Mouse (Mus musculus) adrenal gland, postnatal 14 days (tissue): ENCODE results near the gene Osbp2. TPM values are rescaled to one million over a fixed set of nuclear protein-coding genes. Genes with fewer than 3 reads are reported as not detected.
"Not testable (repeated sequence)": the region's sequence is repeated elsewhere in the genome, so short reads cannot be mapped to it uniquely, and the experiment has no call there.

Experiments used
- DNase-seq: peaks from one replicate; pipeline ENCODE4 v3.0.0; 2021; ENCODE audit warnings: mixed read lengths
- long read RNA-seq, 2 experiments: library from polyadenylated mRNA; stranded (forward); transcript quantifications; one replicate each; pipeline ENCODE4 v2.0.0; 2021
- total RNA-seq: library from RNA; stranded (reverse); gene quantifications from 2 replicates; pipeline ENCODE4 v1.2.3, GENCODE M21; 2021

Osbp2 gene
- 1.9 and 2.1 TPM in 2 replicates for total RNA-seq
- long read RNA-seq, experiment 1, partial matches to known transcripts, result 1 of 1 reads
- long read RNA-seq, experiment 1, other reads (novel, unspliced or antisense), result 0 of 1 reads
- long read RNA-seq, experiment 2, full-length matches to known transcripts, result 2 of 4 reads
- long read RNA-seq, experiment 2, partial matches to known transcripts, result 0 of 4 reads
- long read RNA-seq, experiment 2, other reads (novel, unspliced or antisense), result 2 of 4 reads

DNA sequence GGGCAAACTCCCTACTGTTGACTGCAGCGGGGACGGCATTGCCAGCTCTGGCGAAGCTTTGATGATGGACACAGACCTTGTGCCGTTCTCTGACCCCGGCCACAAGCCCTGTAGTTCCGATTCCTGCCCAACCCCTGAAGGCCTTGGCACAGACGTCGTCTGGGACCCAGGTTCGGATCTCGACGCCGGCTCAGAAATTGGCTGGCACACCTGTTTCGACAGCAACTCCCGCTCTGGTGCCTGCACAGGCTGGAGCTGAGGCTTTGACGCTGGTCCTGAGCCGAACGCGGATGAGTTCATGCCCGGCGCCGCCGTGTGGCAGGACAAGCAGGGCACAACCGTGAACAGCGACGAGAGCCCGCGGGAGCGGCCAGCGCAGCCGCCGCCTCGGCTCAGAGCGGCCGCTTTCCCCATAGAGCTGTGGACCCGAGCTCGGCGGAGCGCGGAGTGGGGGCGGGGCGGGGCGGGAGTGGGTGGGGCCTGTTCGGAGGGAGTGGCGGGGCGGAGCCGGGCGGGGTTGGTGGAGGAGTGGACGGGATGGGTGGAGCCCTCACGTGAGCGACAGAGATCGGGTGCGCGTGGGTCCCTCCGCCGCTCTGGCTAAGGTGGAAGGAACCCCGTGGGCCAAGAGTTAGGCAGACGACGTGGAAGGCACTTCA is at the start of gene Osbp2:
Osbp2 (minus strand) TSS at position 450 of the 659 bp plus-strand sequence.
- peak; percentile 89 for DNase-seq

- DNase-seq, result peak; percentile 62
These were observed 49.2 kb upstream of the Osbp2 start for GRCm38 (mm10) chr11:3912875-3913271.

DNA sequence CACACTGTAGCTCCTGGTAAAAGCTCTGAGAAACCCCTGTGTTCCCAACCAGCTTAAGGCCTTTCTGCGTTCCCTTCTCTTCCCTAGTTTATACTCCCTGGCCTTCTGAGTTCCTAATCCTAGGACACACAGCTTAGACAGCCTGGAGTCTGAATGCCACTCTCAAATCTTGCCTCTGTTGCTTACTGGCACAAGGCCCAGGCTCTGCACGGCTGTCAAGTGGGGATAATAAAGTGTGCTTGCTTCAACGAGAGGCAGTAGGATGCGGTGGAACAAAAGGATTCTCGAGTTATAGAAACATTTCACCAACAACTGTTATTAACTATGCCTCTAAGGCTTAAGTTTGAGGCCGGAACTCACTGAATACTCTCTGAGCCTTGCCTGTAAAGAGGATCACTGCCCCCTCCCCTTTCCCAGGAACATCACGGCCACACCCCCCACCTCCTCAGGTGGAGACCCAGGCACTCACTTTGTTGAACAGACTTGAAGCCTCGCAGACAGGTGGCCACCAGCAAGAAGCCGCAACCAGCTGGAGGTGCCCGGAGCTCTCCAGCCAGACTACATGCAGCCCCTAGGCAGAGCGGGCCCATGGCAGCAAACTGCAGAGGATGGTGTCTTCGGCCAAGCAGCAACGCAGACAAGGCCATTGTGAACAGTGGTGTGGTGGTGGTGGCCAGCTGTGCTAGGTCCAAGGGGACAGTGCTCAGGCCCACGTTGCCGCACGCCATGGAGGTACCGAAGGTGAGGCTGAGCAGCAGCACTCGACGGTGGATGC is 48.6 kb upstream of the Osbp2 start:
- peak; percentile 52 for DNase-seq

GRCm38 (mm10) chr11:3911440-3911839 is 47.7 kb upstream of the Osbp2 start:
- DNase-seq, result not testable (repeated sequence)

- DNase-seq, result no peak
These were observed 47.0 kb upstream of the Osbp2 start for GRCm38 (mm10) chr11:3910513-3911310.

DNA sequence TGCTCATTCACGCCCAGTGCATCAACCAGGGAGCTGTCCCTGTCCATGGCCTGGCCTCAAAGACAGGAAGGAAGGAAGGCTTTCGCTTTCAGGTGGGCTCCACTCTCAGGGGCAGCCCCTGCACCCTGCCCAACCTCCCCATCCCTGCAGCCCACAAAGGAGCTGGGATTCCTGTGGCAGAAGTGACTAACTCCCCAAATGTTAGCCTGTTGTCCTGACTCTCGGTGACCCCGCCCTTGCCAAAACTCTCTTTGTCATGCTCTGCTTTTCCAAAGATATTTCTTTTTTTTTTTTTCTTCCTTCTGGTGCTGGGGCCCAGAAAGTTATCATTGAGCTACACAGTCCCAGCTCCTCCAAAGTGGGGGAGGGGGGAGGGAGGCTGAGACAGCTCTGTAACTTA is 45.5 kb upstream of the Osbp2 start:
- no peak for DNase-seq

DNA sequence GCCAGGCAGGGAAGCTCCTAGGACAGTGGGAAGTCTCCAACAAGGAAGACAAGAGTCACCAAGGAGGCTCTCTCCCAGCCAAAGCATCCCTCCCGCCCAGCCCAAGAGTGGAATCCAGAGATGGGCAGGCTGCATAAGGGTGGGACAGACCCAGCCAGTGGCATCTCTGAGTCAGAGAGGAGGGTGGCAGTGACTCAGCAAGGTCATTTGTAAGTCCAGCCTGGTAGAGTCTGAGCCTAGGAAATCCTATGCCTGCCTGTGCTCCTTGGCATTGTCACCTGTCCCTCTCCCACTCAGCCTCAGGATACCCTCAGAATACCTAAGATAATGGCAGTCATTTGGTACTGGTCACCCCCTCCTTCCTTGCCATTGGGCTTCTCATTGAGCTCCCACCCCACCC is 41.7 kb upstream of the Osbp2 start:
- DNase-seq, result peak; percentile 39

GRCm38 (mm10) chr11:3904673-3905072 is 41.0 kb upstream of the Osbp2 start:
- no peak for DNase-seq

DNA sequence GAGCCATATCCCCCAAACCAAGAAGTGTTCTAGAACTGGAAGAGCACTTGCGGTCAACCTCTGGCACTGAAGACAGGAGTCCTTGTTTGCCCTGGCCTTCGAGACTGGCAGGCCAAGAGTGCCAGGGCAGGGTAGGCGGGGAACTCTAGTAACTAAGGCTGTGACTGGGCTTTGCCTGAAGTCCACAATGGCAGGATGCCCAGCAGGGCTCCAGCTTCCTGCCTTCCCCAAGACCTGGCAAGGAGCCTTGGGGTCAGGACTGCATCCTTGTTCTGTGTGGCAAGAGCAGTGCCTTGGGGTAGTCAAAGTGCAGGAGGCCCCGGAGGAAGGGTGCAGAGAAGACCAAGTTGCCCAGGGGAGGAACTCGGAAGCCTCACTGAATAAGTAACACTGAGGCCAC is 39.3 kb upstream of the Osbp2 start:
- DNase-seq, result peak; percentile 90

- no peak for DNase-seq
These were observed 38.8 kb upstream of the Osbp2 start for GRCm38 (mm10) chr11:3902516-3902915.

DNA sequence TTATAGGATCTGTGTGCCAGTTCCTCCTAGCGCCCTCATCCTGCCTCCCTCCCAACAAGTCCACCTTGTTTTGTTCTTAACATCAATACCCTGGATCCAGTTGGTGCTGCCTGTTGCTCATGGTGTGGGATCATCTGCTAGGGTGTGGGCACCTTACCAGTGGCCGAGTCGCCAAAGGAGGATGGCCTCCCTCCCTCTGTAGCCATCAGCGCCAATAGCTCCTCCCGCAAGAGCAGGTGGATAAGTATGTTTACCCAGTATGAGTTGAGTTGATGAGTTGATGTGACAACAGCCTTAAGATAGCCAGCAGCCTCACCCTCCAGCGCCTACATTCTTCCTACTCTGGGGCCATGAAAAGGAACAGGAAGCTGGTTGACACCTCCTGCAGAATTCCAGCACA is 36.6 kb upstream of the Osbp2 start:
- no peak for DNase-seq

GRCm38 (mm10) chr11:3895933-3896332 is 32.2 kb upstream of the Osbp2 start:
- DNase-seq, result no peak

DNA sequence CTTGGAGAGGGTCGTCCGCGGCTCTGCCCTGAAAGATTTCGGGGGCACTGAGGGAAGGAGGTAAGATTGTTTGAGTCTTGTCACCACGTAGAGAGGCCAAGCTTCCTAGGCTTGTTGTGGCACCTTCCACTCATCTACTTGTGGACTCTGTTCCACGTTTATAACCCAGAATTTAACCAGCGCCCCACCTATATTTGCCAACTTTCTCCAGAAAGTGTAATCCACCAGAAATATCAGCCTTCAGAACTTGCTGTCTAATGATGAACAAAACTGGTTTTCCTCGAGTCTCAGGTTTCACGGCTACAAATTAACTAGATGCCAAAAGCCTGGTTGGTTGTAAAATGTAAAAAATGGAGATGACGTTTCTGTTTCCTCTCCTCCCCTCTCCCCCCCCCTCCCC is 31.8 kb upstream of the Osbp2 start:
- no peak for DNase-seq

DNA sequence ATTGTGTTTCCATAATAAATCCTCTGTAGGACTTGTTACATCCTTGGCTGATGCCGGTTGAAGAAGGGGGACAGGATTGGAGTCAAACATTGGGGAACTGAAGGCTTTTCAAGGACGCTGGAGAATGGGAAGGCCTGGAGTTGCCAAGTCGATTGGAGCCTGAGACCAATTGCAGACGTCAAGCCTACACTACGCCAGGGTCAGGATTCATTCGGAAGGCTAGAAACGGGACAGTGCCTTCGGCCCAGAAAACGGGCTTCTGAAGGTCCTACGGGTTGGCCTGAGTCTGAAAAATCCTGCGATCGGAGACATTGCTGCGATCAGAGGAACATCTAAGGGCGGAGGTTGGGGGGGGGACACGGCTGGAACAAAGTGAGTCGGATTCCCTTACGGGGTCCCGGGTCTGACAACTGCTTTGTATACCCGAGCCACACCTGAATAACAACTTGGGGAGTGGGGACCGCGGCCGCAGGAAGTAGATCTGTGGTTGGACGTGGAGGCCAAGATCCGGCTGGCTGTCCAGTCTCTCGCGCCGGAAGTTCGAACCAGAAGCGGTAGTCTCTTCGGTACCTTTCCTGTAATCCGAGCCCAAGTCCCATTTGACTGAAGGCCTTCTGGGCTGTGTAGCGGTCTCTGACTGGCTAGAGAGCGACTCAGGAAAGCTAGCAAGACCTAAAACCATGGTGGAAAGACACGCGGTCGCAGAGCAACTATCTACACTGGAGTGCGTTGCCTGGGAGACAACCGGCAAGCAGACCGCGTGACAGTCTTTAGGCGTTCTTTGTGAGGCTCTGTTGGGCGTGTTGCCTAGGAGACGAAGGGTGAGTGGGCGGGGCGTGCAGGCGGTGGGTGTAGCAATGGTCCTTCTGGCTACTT is 30.9 kb upstream of the Osbp2 start, which contains the start of the genes 4921536K21Rik and Dusp18:
4921536K21Rik (minus strand) TSS at position 693 of the 876 bp plus-strand sequence.
Dusp18 (plus strand) TSS at position 835 of the 876 bp plus-strand sequence.
- DNase-seq, result peak; percentile 95

- no peak for DNase-seq
These were observed 30.3 kb upstream of the Osbp2 start for GRCm38 (mm10) chr11:3893970-3894369.

- no peak for DNase-seq
These were observed 23.6 kb upstream of the Osbp2 start for GRCm38 (mm10) chr11:3887331-3887730.

DNA sequence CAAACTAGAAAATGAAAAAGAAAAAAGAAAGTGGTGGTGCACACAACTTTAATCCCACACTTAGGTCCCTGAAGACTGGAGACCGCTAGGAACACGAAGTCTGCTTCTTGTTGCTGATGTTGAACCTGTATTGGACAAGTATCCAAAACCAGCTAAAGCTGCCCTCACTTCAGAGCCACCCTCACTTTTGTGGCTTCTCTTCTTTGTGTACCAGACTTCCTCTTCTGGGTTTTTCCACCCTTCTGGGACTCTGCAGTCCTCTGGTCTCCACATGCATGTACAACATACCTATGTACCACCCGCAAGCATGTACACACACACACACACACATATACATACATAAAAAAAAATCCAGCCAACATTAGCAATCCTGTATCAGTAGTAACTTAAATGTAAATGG is 20.0 kb upstream of the Osbp2 start:
- DNase-seq, result no peak

DNA sequence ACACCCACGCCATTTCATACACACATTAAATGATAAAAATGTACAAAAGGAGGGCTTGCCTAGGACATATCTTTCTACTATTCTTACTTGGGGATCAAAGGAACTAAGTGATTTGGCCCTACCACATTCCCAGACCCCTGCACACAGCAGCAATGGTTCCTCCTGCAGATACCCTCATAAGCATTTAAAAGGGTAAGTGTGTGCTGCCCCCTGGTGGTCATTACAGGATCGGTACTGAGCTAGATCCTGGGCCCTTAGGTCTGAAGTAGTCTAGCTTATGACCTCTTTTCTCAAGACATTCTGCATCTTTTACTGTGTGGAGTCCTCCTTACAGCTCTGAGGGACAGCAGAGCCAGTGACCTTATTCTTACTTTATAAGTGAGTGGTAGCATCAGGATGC is 16.1 kb upstream of the Osbp2 start:
- peak; percentile 83 for DNase-seq

GRCm38 (mm10) chr11:3878660-3879059 is 15.0 kb upstream of the Osbp2 start:
- no peak for DNase-seq

GRCm38 (mm10) chr11:3876419-3876818 is 12.7 kb upstream of the Osbp2 start:
- DNase-seq, result no peak

DNA sequence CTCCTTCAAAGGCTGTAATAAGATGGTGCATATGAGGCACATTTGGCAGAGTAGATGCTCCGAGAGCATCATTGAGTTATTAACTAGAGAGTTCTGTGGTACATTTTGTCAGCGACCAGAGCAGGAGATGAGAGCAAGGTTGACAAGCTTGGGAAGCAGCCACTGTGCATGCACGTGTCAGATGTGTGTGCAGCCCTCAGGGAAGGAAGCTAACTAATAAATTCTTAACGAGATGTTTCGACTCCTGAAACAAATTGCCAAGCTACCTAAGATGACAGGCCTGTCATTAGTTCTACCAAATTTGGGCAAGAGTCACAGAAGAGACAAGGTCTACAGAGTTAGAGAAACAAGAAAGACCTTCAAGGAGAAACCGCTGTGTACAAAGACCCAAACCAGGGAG is 640 bp upstream of the Osbp2 start:
- DNase-seq, result no peak
